ENCODE assay signal across 14 mouse cellular contexts in genomic region chr1:91321760-91322438, GRCm38 (mm10). TPM values are rescaled to one million over a fixed set of nuclear protein-coding genes. Genes with fewer than 3 reads are reported as not detected.
A peak's percentile ranks its signal among the peaks of the same experiment; 100 is the strongest.
DNase-seq lines count a peak whose midpoint lies in the region; ATAC-seq and TF ChIP-seq lines count a peak whose summit lies in the region.
"Had no signal": no experiment of that assay in that cellular context is flagged by ENCODE, and none has a peak within 500 bp of the region (broad histone marks: within the 10 kb centered on the region; RNA-seq: fewer than 3 reads in every experiment).

Gene Espnl, plus strand, starts transcription at chr1:91322075.

- 0 out of 2 replicates have a peak, but pooled peaks have one; percentile 36 for ATAC-seq in hindbrain, postnatal 0 days
- ATAC-seq in hindbrain, embryonic 16.5 days: no peak
- peak; percentile 76 for ATAC-seq in megakaryocyte progenitor cell, adult 5-6 weeks (replicated peaks; ENCODE audit: poor library complexity)
- ATAC-seq: activated CD4-positive, CD25-positive, alpha-beta regulatory T cell, adult 4 months; CD4-positive, CD25-positive, alpha-beta regulatory T cell, adult 4 months had no signal

- H3K4me1 ChIP-seq in hindbrain, postnatal 0 days (ENCODE audit: insufficient read depth, low read length): no peaks in the 10 kb centered on the region
- H3K4me1 ChIP-seq in hindbrain, embryonic 16.5 days (ENCODE audit: control insufficient read depth, insufficient read depth, low read depth, low read length): no peaks in the 10 kb centered on the region
- H3K4me1 ChIP-seq in lung, adult 2 months (ENCODE audit: control insufficient read depth, insufficient read depth, low read length): no peaks in the 10 kb centered on the region
- H3K4me1 ChIP-seq: embryonic facial prominence, embryonic 12.5 days had no signal

- no peaks in the 10 kb centered on the region for H3K36me3 ChIP-seq in hindbrain, postnatal 0 days (ENCODE audit: insufficient read depth, low read length)
- H3K36me3 ChIP-seq in hindbrain, embryonic 16.5 days (ENCODE audit: control insufficient read depth, insufficient read depth, low read length): no peaks in the 10 kb centered on the region
- H3K36me3 ChIP-seq: embryonic facial prominence, embryonic 12.5 days had no signal

- TF ChIP-seq CTCF in hindbrain, postnatal 0 days (IDR thresholded peaks at IDR 0.05; ENCODE audit: low read depth): no peak
- TF ChIP-seq CTCF in lung, adult 2 months (IDR thresholded peaks at IDR 0.05; ENCODE audit: insufficient read depth, low read length): no peak

- no peaks in the 10 kb centered on the region for H3K27me3 ChIP-seq in hindbrain, postnatal 0 days (ENCODE audit: insufficient read depth, low read length)
- no peaks in the 10 kb centered on the region for H3K27me3 ChIP-seq in hindbrain, embryonic 16.5 days (replicated peaks; ENCODE audit: control insufficient read depth, insufficient read depth, low read length)
- H3K27me3 ChIP-seq: embryonic facial prominence, embryonic 12.5 days had no signal

- H3K9me3 ChIP-seq in hindbrain, postnatal 0 days (ENCODE audit: low read length): no peaks in the 10 kb centered on the region
- no peaks in the 10 kb centered on the region for H3K9me3 ChIP-seq in hindbrain, embryonic 16.5 days (ENCODE audit: control insufficient read depth, low read length)
- H3K9me3 ChIP-seq: embryonic facial prominence, embryonic 12.5 days had no signal

- H3K4me3 ChIP-seq in hindbrain, postnatal 0 days (ENCODE audit: low read length): no peak within 1 kb of the TSS
- no peak within 1 kb of the TSS for H3K4me3 ChIP-seq in hindbrain, embryonic 16.5 days (ENCODE audit: low read length)
- H3K4me3 ChIP-seq in lung, adult 2 months (replicated peaks; ENCODE audit: extremely low read depth, low read depth, low read length): no peak within 1 kb of the TSS
- H3K4me3 ChIP-seq: embryonic facial prominence, embryonic 12.5 days; layer of hippocampus, adult 2 months had no signal

- no peak within 1 kb of the TSS for H3K9ac ChIP-seq in hindbrain, postnatal 0 days (replicated peaks; ENCODE audit: low read length)
- no peak within 1 kb of the TSS for H3K9ac ChIP-seq in hindbrain, embryonic 16.5 days (ENCODE audit: low read depth, low read length)
- H3K9ac ChIP-seq: embryonic facial prominence, embryonic 12.5 days had no signal

- no peak within 1 kb of the TSS for H3K27ac ChIP-seq in hindbrain, postnatal 0 days
- no peak within 1 kb of the TSS for H3K27ac ChIP-seq in hindbrain, embryonic 16.5 days (ENCODE audit: low read depth, low read length)
- H3K27ac ChIP-seq: embryonic facial prominence, embryonic 12.5 days; layer of hippocampus, adult 2 months had no signal

- WGBS in hindbrain, postnatal 0 days: 74% methylated on average over 19 of the region's 19 CpGs
- 80% methylated on average over 19 of the region's 19 CpGs for WGBS in hindbrain, embryonic 16.5 days
- 45% methylated on average over 19 of the region's 19 CpGs for WGBS in lung, adult 2 months

- H3K4me2 ChIP-seq in hindbrain, postnatal 0 days (ENCODE audit: low read depth, low read length): no peak within 1 kb of the TSS
- H3K4me2 ChIP-seq in hindbrain, embryonic 16.5 days (ENCODE audit: low read length): no peak within 1 kb of the TSS
- H3K4me2 ChIP-seq: embryonic facial prominence, embryonic 12.5 days had no signal

- no peak for DNase-seq in hindbrain, postnatal 0 days (ENCODE audit: low spot score)
- DNase-seq in cerebellum, postnatal 36 days: peak; percentile 17 to 24
- DNase-seq in heart, postnatal 4 days: peak; percentile 44
- no peak for DNase-seq in lung, adult 2 months
- DNase-seq in gastrocnemius, postnatal 4 days (ENCODE audit: low spot score in 2 of 2): no peak
- no peak for DNase-seq in urinary bladder, postnatal 14 days (ENCODE audit: low spot score)
- DNase-seq: lung, postnatal 14 days had no signal

- TF ChIP-seq POLR2A in lung, adult 2 months (IDR thresholded peaks at IDR 0.05; ENCODE audit: borderline replicate concordance, extremely low read depth, low read depth, low read length): no peak

RNA-seq across cellular contexts. Expression of gene Espnl, which starts in this region (rescaled TPM):
- total RNA-seq in hindbrain, postnatal 0 days (2014; rRNA removed): 0.07 and 0.26 TPM in 2 replicates
- polyA plus RNA-seq in hindbrain, postnatal 0 days (2015; fragmentation: Nextera tagmentation; extraction: Ambion mirVana): 0.10 and 0.25 TPM in 2 replicates
- polyA plus RNA-seq in hindbrain, embryonic 16.5 days (2015; fragmentation: Nextera tagmentation; extraction: Ambion mirVana): 0.05 and 0.14 TPM in 2 replicates
- total RNA-seq in heart, postnatal 4 days (2021): under 1 TPM; 0.14 to 0.18 TPM
- 0.05 and 0.17 TPM in 2 replicates for total RNA-seq in megakaryocyte progenitor cell, adult 5-6 weeks (2015)
- 0.03 and 0.17 TPM in 2 replicates for total RNA-seq in megakaryocyte progenitor cell, adult 5-6 weeks (2017)
- 0.11 and 0.12 TPM in 2 replicates for polyA plus RNA-seq in lung, adult 2 months (2012; rRNA removed)
- under 1 TPM; 0.29 to 0.37 TPM for total RNA-seq in gastrocnemius, postnatal 4 days (2021)
- total RNA-seq: gastrocnemius, adult 8-10 months had no signal
- polyA plus RNA-seq: activated CD4-positive, CD25-positive, alpha-beta regulatory T cell, adult 4 months; CD4-positive, CD25-positive, alpha-beta regulatory T cell, adult 4 months had no signal

Comparison
In these comparisons a context has a peak if more than half of its experiments do, and no peak if none do; other contexts are left out.
1. Peak in ATAC-seq in hindbrain, postnatal 0 days; RNA of the gene not detected or under 1 TPM.
2. Peak in DNase-seq in heart, postnatal 4 days; RNA of the gene not detected or under 1 TPM.
3. Peak in ATAC-seq in megakaryocyte progenitor cell, adult 5-6 weeks; RNA of the gene not detected or under 1 TPM.
4. DNase-seq: peak in cerebellum, postnatal 36 days (2 of 2); none in hindbrain, postnatal 0 days (single experiment), lung, adult 2 months (single experiment), gastrocnemius, postnatal 4 days (0 of 2) and urinary bladder, postnatal 14 days (single experiment).